Mouse (Mus musculus) cortical plate, adult 2 months (tissue): ENCODE measurements at regions not wholly inside any gene's neighbourhood (a gene's known extent, or its start where the extent isn't known, plus 50 kb on each side); places are given as distances from the start of the nearest gene placed in this dataset.

ENCODE experiments used
- H3K27ac ChIP-seq: fragments of 200-500 bp; 2 replicates; pipeline ENCODE4 v1.5.1; 2012; ENCODE audit warnings: low read length, control low read depth, inconsistent platforms; ENCODE audit not compliant: insufficient read depth
- H3K4me1 ChIP-seq: fragments of 200-500 bp; 2 replicates; pipeline ENCODE4 v1.6.1; 2011; ENCODE audit warnings: low read length; ENCODE audit not compliant: control insufficient read depth, insufficient read depth
- H3K4me3 ChIP-seq: fragments of 200-500 bp; 2 replicates; pipeline ENCODE4 v1.5.1; 2011; ENCODE audit warnings: mild to moderate bottlenecking, low read length, control low read depth; ENCODE audit not compliant: insufficient read depth
- CTCF ChIP-seq: fragments of 200-500 bp; IDR thresholded peaks from 2 replicates; pipeline ENCODE4 v1.5.1; 2011; ENCODE audit warnings: mild to moderate bottlenecking, control low read depth, low read length; ENCODE audit not compliant: insufficient read depth; ENCODE audit errors: extremely low read depth
- POLR2A ChIP-seq: fragments of 200-500 bp; IDR thresholded peaks from 2 replicates; pipeline ENCODE4 v1.6.1; 2011; ENCODE audit warnings: mild to moderate bottlenecking, low read length, control low read depth; ENCODE audit not compliant: insufficient read depth; ENCODE audit errors: extremely low read depth

GRCm38 (mm10) chr5:126721300-126721699 is 520.3 kb upstream of the Tmem132c start:
- Histone ChIP-seq H3K27ac (no peak overlapping the region), H3K4me3 (no peak overlapping the region), H3K4me1 (no peaks in the 10 kb centered on the region)
- TF ChIP-seq CTCF (no peak), POLR2A (no peak)

GRCm38 (mm10) chr5:126723304-126724295 is 518.0 kb upstream of the Tmem132c start:
- Histone ChIP-seq H3K4me1 (no peaks in the 10 kb centered on the region), H3K4me3 (no peak overlapping the region), H3K27ac (no peak overlapping the region)
- no peak for TF ChIP-seq CTCF
- no peak for TF ChIP-seq POLR2A

GRCm38 (mm10) chr5:126724329-126724728 is 517.3 kb upstream of the Tmem132c start:
- H3K4me1 ChIP-seq = no peaks in the 10 kb centered on the region
- TF ChIP-seq POLR2A = no peak
- no peak for TF ChIP-seq CTCF
- H3K4me3 ChIP-seq = no peak overlapping the region
- H3K27ac ChIP-seq = no peak overlapping the region

DNA sequence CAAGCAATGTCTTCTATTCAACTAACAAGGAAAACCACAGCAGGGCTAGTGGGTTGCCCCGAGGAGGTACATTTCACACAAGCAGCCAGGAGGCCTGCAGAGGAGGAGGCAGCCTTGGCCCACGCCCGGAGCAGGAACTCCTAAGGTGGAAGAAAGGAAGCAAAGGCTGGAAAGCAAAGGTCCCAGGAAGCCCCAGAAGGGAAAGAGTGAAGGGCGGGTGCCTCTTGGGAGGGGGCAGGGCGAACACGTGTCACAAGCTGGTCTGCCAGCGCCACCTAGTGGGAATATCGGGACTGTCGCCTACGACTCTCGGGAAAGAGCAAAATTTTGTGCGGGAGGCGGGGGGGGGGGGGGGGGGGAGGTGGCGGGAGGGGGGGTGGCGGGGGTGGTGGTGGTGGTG is 508.1 kb upstream of the Tmem132c start:
- Histone ChIP-seq H3K4me3 (peak overlapping the region; percentile 36), H3K27ac (no peak overlapping the region), H3K4me1 (no peaks in the 10 kb centered on the region)
- TF ChIP-seq POLR2A (no peak), CTCF (peak; percentile 69)

GRCm38 (mm10) chr5:126735733-126736132 is 505.9 kb upstream of the Tmem132c start:
- Histone ChIP-seq H3K27ac (no peak overlapping the region), H3K4me3 (no peak overlapping the region), H3K4me1 (no peaks in the 10 kb centered on the region)
- TF ChIP-seq POLR2A = no peak
- TF ChIP-seq CTCF = no peak

- no peaks in the 10 kb centered on the region for H3K4me1 ChIP-seq
- H3K4me3 ChIP-seq = no peak overlapping the region
- H3K27ac ChIP-seq = no peak overlapping the region
- TF ChIP-seq CTCF (no peak), POLR2A (no peak)
Measured at GRCm38 (mm10) chr5:126737681-126738080, 503.9 kb upstream of the Tmem132c start.

DNA sequence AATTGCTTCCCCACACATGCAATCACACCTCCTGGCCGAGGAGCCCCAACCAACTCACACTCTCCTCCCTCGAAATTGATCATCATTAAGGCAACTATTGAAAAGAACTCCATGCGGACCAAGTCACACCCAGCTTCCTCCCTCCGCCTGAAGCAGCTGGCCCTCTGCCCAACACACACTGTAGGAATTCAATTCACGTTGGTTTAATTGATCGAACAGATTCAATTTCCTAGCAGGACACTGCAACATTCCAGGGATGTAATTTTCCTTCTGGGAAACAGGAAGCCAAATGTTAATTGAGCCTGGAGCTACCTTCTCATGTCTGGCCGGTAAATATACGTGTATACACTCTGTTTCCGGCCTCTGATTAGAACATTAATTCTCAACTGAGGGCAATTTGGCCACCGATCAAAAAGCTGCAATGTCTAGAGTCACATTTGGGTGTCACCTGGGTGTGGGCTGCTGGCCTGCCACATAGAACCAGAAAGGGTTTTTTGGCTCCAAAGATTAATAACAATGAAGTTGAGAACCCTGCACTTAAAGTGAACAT is 500.7 kb upstream of the Tmem132c start:
- Histone ChIP-seq H3K4me1 (no peaks in the 10 kb centered on the region), H3K27ac (no peak overlapping the region), H3K4me3 (no peak overlapping the region)
- TF ChIP-seq CTCF (no peak), POLR2A (no peak)

DNA sequence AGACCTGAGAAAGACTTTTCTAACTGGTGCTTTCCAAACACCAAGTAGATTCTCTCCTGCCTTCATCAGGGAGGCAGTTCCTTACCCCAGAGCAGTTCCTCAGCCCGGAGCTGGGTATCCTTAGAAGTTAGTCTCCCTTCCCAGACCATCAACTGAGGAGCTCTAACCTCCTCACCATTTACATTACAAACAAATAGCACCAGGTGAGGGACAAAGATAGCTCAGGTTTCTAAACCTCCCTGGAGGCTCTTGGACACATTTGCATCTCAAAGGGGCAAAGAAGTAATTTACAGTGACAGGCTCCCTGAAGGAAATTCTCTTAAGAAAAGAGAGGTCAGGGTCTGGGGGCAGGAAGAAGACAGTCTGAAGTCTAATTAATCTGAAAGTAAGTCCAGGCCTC is 486.5 kb upstream of the Tmem132c start:
- Histone ChIP-seq H3K4me1 (no peaks in the 10 kb centered on the region), H3K4me3 (no peak overlapping the region), H3K27ac (no peak overlapping the region)
- TF ChIP-seq POLR2A (no peak), CTCF (no peak)

DNA sequence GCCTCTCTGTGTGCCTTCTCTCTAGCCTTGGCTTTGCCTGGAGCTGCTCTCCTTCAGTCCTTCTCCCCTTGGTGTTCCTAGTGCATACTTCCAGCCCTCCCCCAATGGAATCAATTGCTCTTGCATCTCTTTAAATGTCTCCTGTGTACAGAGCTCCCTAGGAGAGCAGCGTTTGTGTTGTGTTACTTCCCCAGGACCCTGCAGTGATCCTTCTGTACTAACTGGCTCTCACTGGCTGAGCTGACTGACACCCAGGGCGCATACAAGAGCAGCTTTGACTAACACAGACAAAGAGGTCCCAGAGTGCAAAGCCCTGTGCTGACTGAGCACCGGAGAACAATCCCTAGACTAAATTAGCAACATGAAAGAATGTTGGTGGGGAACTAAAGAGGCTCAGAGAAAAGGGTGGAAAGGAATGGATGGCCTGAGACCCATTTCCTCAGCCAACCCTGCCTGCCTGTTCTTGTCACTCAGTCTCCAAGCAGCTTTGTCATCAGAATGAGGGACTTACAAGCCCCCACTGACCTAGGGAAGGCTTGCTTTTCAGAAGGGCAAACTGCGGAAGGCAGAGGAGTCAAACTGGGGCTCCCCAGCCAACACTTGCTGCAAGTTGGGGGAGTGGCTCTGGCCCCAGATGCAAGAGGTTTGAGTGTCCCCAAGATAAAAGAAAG is 476.4 kb upstream of the Tmem132c start:
- no peak for TF ChIP-seq CTCF
- TF ChIP-seq POLR2A = no peak

DNA sequence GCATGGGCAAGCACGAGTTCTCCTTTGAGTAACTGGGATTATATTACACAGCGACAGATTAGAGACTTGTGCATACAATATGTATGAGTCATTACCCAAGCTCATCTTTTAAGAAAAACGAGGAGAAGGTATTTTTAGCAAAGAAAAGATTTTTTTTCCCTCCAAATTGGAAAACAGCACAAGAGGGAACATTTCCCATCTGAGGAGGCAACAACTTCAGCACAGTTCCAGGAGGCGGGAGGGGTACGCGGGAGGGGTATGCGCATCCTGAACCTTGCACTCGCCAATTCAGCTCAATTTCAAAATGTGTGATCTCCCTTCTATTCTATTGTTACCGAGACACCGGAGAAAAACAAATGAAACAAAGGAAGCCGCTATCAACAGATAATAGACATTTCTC is 472.6 kb upstream of the Tmem132c start:
- H3K27ac ChIP-seq = no peak overlapping the region
- no peak for TF ChIP-seq POLR2A
- no peak for TF ChIP-seq CTCF
- H3K4me1 ChIP-seq = peaks cover 2% of the 10 kb centered on the region; the same call in 1 of the 2 replicates
- H3K4me3 ChIP-seq = peak overlapping the region; percentile 33

More for the DNA sequence above, 476.4 kb upstream of the Tmem132c start:
- peaks cover 2% of the 10 kb centered on the region; the same call in 1 of the 2 replicates for H3K4me1 ChIP-seq
- no peak overlapping the region for H3K4me3 ChIP-seq
- H3K27ac ChIP-seq = no peak overlapping the region
